Mouse (Mus musculus): ENCODE data around the gene Pus3.

DNA sequence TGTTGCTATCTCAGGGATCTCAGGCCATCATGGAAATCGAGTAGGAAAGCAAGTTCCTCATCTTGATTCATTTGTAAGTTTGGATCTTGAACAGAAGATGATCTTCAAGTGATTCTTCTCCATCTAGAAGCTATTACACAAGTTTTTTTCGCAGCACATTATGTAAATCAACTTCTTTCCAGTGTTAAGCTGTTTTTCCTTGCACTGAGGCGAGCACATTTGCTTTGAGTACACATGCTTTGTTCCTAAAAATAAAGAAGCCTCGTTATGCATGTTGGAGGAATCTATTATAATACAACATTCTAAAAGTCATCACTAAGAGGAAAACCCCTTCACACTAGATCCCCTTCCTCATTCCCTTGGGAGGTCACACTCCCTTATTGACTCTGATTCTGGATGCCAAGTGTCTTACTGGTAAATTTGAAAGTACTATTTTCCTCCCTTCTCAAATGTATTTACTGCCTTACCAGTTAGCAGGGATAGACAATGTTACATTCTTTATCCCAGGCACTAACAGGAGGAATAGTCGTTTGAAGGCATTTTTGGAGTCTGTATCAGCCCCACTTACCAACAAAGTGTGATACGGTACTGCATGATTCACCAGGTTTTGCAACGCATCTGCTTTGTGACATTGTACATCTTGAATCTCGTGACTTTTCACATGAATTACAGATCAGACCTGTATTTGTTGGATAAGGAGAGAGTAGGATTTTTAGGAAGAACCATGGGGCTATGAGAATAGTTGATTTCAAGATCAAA lies 49.4 kb downstream of the Pus3 start:
- TF ChIP-seq CTCF (IDR thresholded peaks at IDR 0.05; ENCODE audit: control insufficient read depth, insufficient read depth, insufficient read length): no peak
- TF ChIP-seq MAX (IDR thresholded peaks at IDR 0.05): no peak
- no peak for TF ChIP-seq CEBPB (IDR thresholded peaks at IDR 0.05; ENCODE audit: low read depth)
- TF ChIP-seq FOSL1 (IDR thresholded peaks at IDR 0.05; ENCODE audit: insufficient read depth, low read length, poor library complexity, severe bottlenecking): no peak

Data from C2C12 (cell line).